Mouse (Mus musculus) kidney, adult 2 months (tissue): ENCODE measurements at regions not wholly inside any gene's neighbourhood (a gene's known extent, or its start where the extent isn't known, plus 50 kb on each side); places are given as distances from the start of the nearest gene placed in this dataset.

Experiments
- CTCF ChIP-seq: fragments of 200-500 bp; conservative IDR thresholded peaks from 2 replicates; pipeline ENCODE4 v1.5.1; 2011; ENCODE audit warnings: low read depth, mild to moderate bottlenecking, control low read depth, low read length, moderate library complexity, mixed read lengths; ENCODE audit not compliant: insufficient read depth, insufficient read length
- POLR2A ChIP-seq: fragments of 200-500 bp; IDR thresholded peaks from one replicate; pipeline ENCODE4 v1.6.1; 2011; ENCODE audit warnings: low read depth, low read length, control low read depth

DNA sequence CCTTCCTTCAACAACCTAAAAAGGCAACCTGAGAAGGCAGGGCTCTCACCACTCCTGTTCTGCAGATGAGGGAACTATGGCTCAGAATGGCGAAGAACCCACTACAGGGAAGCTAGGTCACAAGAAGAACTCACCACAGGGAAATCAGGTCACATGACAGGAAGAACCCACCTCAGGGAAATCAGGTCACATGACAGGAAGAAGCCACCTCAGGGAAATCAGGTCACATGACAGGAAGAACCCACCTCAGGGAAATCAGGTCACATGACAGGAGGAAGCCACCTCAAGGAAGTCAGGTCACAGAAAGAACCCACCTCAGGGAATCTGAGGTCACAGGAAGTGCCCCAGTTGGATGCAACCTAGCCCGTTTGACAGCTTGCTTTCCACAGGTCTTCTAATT, 399.7 kb downstream of the Ptpru start:
- no peak for TF ChIP-seq POLR2A
- TF ChIP-seq CTCF, result no peak
